Mouse (Mus musculus) heart, embryonic 16.5 days (tissue): Measurements from ENCODE around the gene Fbxw8. TPM values are rescaled to one million over a fixed set of nuclear protein-coding genes. Genes with fewer than 3 reads are reported as not detected.

Experiments
- ATAC-seq: fragments of 200-750 bp; cut with Nextera tagmentation; replicated peaks from 2 replicates; pipeline ENCODE4 v1.8.0; 2017; ENCODE audit warnings: moderate number of reproducible peaks; ENCODE audit not compliant: insufficient read depth, low FRiP score; ENCODE audit errors: extremely low read depth
- H3K27ac ChIP-seq: fragments of 300-500 bp; sonication (generic); 2 replicates; pipeline ENCODE4 v1.5.1; 2014; ENCODE audit warnings: mild to moderate bottlenecking, low read length, control low read depth, moderate library complexity
- H3K27me3 ChIP-seq: fragments of 300-500 bp; sonication (generic); 2 replicates; pipeline ENCODE4 v1.6.1; 2014; ENCODE audit warnings: low read length, mixed read lengths; ENCODE audit not compliant: control insufficient read depth, insufficient read depth
- H3K36me3 ChIP-seq: fragments of 300-500 bp; sonication (generic); 2 replicates; pipeline ENCODE4 v1.6.1; 2014; ENCODE audit not compliant: control insufficient read depth, insufficient read depth
- H3K4me1 ChIP-seq: fragments of 300-500 bp; sonication (generic); 2 replicates; pipeline ENCODE4 v1.6.1; 2014; ENCODE audit warnings: low read length, mixed read lengths; ENCODE audit not compliant: control insufficient read depth, insufficient read depth
- H3K4me2 ChIP-seq: fragments of 300-500 bp; sonication (generic); 2 replicates; pipeline ENCODE4 v1.6.1; 2014; ENCODE audit warnings: low read depth, mild to moderate bottlenecking, control low read depth, low read length
- H3K4me3 ChIP-seq: fragments of 300-500 bp; sonication (generic); 2 replicates; pipeline ENCODE4 v1.5.1; 2014; ENCODE audit warnings: mild to moderate bottlenecking, control low read depth, low read length
- H3K9ac ChIP-seq: fragments of 300-500 bp; sonication (generic); 2 replicates; pipeline ENCODE4 v1.6.1; 2014; ENCODE audit warnings: low read length, control low read depth
- H3K9me3 ChIP-seq: fragments of 300-500 bp; sonication (generic); replicated peaks from 2 replicates; pipeline ENCODE4 v1.6.1; 2016; ENCODE audit warnings: low read length; ENCODE audit not compliant: control insufficient read depth
- WGBS: fragments of 180-500 bp; shearing (Covaris S2); extraction: QIAGEN DNeasy Blood & Tissue Kit; methylation state at CpG from one replicate; pipeline ENCODE4 v1.1.7; 2014; 5-methylcytosine and 5-hydroxymethylcytosine counted together
- polyA plus RNA-seq: library from polyadenylated mRNA; unstranded; fragments of >200 nt; fragmentation: Nextera tagmentation; extraction: Ambion mirVana; gene quantifications from 2 replicates; pipeline ENCODE4 v1.2.1, GENCODE M21; 2015

The Fbxw8 gene
- polyA plus RNA-seq, 1 experiment from 2014 or later: 18.6 TPM

DNA sequence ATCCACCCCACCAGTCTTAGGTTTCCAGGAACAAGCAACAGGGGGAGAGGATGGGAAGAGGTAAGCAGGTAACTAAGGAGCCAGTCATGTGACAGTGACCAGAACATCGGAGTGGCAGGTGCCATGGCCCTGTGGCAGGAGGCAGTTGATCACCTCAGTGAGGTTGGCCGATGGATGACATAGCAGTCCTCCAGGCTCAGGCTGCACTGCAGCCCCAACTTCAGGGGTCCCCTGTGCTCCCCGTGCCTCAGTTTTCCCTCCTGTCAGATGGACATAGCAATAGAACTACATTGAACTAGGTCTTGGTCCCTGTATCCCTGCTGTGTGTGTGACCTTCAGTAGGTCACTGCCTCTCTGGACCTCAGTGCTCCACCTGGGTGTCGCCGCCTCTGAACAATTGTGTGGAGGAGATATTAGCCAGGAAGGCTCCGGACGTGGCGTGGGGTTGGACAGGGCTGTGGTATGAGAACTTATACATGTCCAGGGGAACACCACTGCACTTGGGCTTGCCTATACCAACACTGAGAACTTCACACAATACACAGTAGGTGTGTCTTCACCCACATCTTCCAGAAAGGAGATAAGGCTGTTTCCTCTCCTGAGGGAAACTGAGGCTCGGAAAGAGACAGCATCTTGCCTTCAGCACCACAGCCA lies 125.1 kb downstream of the Fbxw8 start:
- no peak overlapping the region for H3K27ac ChIP-seq
- H3K4me3 ChIP-seq: no peak overlapping the region
- ATAC-seq: no peak
- H3K27me3 ChIP-seq: peaks cover 29% of the 10 kb centered on the region
- peaks cover 2% of the 10 kb centered on the region for H3K9me3 ChIP-seq
- H3K9ac ChIP-seq: no peak overlapping the region
- peaks cover 27% of the 10 kb centered on the region for H3K4me1 ChIP-seq
- WGBS: 94% methylated on average over 9 of the region's 9 CpGs
- no peaks in the 10 kb centered on the region for H3K36me3 ChIP-seq
- H3K4me2 ChIP-seq: no peak overlapping the region

DNA sequence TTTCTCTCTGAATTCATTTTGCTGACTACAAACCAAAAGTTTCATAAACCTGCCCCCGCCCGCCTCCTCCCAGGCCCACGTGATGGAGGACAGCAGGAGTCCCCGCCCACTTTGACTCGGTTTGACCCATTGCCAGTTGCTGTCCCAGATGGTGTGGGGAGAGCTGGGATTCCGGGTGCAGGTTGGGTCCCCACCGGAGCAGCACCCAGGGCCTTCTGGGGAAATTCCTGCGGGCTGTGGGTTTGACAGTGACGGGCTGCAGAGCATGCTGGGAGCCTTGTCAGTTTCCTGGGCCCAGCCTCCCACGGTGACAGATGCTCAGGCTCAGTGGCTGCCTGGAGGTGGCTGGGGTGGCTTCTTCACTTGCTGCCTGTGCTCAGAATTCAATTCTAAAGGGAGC lies 125.8 kb downstream of the Fbxw8 start:
- H3K27ac ChIP-seq: no peak overlapping the region
- peaks cover 27% of the 10 kb centered on the region for H3K4me1 ChIP-seq
- no peaks in the 10 kb centered on the region for H3K9me3 ChIP-seq
- no peaks in the 10 kb centered on the region for H3K36me3 ChIP-seq
- peak overlapping the region; percentile 100 for H3K4me2 ChIP-seq
- 4% methylated on average over 10 of the region's 10 CpGs for WGBS
- H3K4me3 ChIP-seq: peak overlapping the region; percentile 77
- H3K9ac ChIP-seq: no peak overlapping the region
- ATAC-seq: peak; percentile 28; the same call in 1 of the 2 replicates
- H3K27me3 ChIP-seq: peaks cover 29% of the 10 kb centered on the region

- Histone ChIP-seq H3K36me3 (no peaks in the 10 kb centered on the region), H3K4me1 (peaks cover 27% of the 10 kb centered on the region), H3K27ac (no peak overlapping the region), H3K9ac (peak overlapping the region; percentile 73), H3K9me3 (no peaks in the 10 kb centered on the region), H3K4me2 (peak overlapping the region; percentile 100), H3K4me3 (peak overlapping the region; percentile 77), H3K27me3 (peaks cover 29% of the 10 kb centered on the region)
- 0 out of 2 replicates have a peak, but pooled peaks have one; percentile 3 for ATAC-seq
- WGBS: 5% methylated on average over 12 of the region's 12 CpGs
Observed at GRCm38 (mm10) chr5:118029035-118029408, 126.2 kb downstream of the Fbxw8 start.

- WGBS: 1% methylated on average over 75 of the region's 79 CpGs
- H3K9ac ChIP-seq: peak overlapping the region; percentile 73
- ATAC-seq: peak; percentile 14; the same call in 1 of the 2 replicates
- H3K27ac ChIP-seq: no peak overlapping the region
- no peaks in the 10 kb centered on the region for H3K9me3 ChIP-seq
- peaks cover 29% of the 10 kb centered on the region for H3K27me3 ChIP-seq
- H3K4me2 ChIP-seq: peak overlapping the region; percentile 100
- H3K4me1 ChIP-seq: peaks cover 27% of the 10 kb centered on the region
- peak overlapping the region; percentile 77 for H3K4me3 ChIP-seq
- H3K36me3 ChIP-seq: no peaks in the 10 kb centered on the region
Observed at GRCm38 (mm10) chr5:118028191-118029034, 126.9 kb downstream of the Fbxw8 start.

- peaks cover 27% of the 10 kb centered on the region for H3K4me1 ChIP-seq
- WGBS: under 1% methylated on average over 45 of the region's 63 CpGs
- no peaks in the 10 kb centered on the region for H3K9me3 ChIP-seq
- no peak for ATAC-seq
- no peaks in the 10 kb centered on the region for H3K36me3 ChIP-seq
- peak within 1 kb of the TSS; percentile 100 for H3K4me2 ChIP-seq
- peaks cover 29% of the 10 kb centered on the region for H3K27me3 ChIP-seq
- H3K27ac ChIP-seq: no peak within 1 kb of the TSS
- peak within 1 kb of the TSS; percentile 73 for H3K9ac ChIP-seq
- H3K4me3 ChIP-seq: peak within 1 kb of the TSS; percentile 77
Observed at GRCm38 (mm10) chr5:118027698-118028190, 127.5 kb downstream of the Fbxw8 start, which contains the start of gene Tesc. Gene Tesc (plus strand): TSS chr5:118027743.

DNA sequence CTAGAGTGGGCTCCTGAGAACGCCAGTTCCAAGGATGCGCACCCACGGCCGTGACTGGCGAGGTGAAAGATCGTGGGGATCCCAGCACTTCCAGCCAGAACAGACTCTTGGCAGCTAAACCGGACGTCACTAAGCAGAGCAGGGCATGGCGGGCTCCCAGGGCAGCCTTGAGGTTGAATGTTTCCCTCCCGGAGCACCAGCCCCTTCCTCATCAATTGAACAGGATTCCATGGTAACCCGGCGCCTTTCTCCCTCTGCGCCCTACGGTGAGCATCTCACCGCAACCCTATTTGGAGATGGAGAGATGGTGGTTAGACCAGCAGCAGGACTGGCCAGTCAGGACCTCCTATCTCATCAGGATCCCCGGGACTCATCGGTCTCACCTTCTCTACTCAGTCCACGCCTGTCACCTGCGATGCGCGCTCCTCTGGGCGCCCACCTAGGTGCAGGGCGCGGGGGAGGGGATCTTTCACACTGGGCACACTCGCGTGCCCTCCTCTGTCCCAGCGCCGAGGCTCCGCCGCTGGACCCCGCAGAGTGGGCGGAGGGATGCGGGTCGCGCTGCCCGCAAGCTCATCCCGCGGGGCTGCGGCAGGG lies 128.1 kb downstream of the Fbxw8 start:
- no peak for ATAC-seq
- peaks cover 27% of the 10 kb centered on the region for H3K4me1 ChIP-seq
- 2% methylated on average over 38 of the region's 39 CpGs for WGBS

DNA sequence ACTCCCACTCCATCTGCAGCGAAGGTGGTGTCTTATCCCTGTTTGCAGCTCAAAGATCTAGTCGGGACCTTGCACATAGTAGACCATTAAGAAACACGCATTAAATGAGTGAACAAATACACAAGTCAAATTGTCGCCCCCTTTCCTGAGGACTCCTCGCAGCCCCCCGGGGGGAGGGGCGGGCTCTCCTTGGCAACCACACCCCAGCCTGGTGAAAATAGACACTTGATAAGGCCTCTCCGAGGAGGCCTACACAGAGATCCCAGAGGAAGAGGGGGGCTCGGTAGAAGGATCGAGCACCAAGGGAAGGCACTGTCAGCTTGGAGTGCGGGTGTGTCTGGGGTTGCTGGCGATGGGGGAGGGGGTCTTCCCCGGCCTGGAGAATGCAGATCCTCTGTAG lies 128.9 kb downstream of the Fbxw8 start:
- Histone ChIP-seq H3K4me3 (peak overlapping the region; percentile 77), H3K4me2 (peak overlapping the region; percentile 100), H3K27me3 (peaks cover 29% of the 10 kb centered on the region), H3K36me3 (no peaks in the 10 kb centered on the region), H3K4me1 (peaks cover 27% of the 10 kb centered on the region), H3K9ac (no peak overlapping the region; the same call in 1 of the 2 replicates), H3K9me3 (no peaks in the 10 kb centered on the region), H3K27ac (no peak overlapping the region)
- ATAC-seq: no peak
- 3% methylated on average over 13 of the region's 13 CpGs for WGBS

More for the DNA sequence above, 128.1 kb downstream of the Fbxw8 start:
- Histone ChIP-seq H3K4me2 (peak overlapping the region; percentile 100), H3K9me3 (no peaks in the 10 kb centered on the region), H3K27me3 (peaks cover 29% of the 10 kb centered on the region), H3K4me3 (peak overlapping the region; percentile 77), H3K36me3 (no peaks in the 10 kb centered on the region), H3K27ac (no peak overlapping the region), H3K9ac (peak overlapping the region; percentile 73)

GRCm38 (mm10) chr5:118025880-118026279 lies 129.4 kb downstream of the Fbxw8 start:
- no peak overlapping the region for H3K9ac ChIP-seq
- no peak overlapping the region for H3K27ac ChIP-seq
- no peaks in the 10 kb centered on the region for H3K36me3 ChIP-seq
- H3K4me1 ChIP-seq: peaks cover 27% of the 10 kb centered on the region
- no peak for ATAC-seq
- no peak overlapping the region for H3K4me2 ChIP-seq
- 13% methylated on average over 12 of the region's 12 CpGs for WGBS
- H3K27me3 ChIP-seq: peaks cover 29% of the 10 kb centered on the region
- H3K9me3 ChIP-seq: no peaks in the 10 kb centered on the region
- no peak overlapping the region for H3K4me3 ChIP-seq
